Mouse (Mus musculus): ENCODE data around the gene 4933415A04Rik.

4933415A04Rik gene

DNA sequence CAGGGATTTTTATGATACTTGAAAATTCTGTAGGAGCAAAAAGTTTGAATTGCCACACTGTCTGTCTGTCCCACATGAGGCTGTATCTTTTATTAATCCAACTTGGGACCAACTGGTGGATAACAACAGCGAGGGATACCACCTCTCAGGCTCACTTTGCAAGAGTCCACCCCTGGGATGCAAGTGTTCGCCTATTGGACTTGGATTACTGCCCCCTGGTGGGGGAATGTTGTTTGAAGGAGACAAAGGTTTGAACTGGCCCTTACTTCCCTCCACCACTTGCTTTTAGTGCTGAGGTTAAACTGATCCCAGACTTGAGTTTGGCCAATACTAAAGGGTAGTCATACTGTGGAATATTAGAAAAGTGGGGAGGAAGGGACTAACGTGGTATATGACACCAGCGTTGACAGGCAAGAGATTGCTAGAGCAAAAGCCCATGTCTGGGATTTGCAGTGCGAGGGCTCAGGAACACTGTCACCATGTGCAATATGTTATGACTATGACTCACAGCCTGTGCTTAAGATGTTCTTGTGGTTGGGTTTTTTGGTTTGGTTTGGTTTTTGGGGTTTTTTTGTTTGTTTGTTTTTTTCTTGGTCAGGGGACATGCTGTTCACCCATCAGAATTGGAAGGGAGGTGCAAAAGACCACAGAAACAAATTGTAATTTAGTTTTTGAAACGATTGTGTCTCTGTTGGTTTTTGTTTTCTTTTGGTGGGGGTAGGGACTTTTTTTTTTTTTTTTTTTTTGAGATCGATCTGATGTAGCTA, at the start of gene 4933415A04Rik:
Gene 4933415A04Rik, plus strand, starts transcription at position 717 of the 767 bp plus-strand sequence.
- in situ Hi-C loops (cut with MboI, MseI) = no loop called here

DNA sequence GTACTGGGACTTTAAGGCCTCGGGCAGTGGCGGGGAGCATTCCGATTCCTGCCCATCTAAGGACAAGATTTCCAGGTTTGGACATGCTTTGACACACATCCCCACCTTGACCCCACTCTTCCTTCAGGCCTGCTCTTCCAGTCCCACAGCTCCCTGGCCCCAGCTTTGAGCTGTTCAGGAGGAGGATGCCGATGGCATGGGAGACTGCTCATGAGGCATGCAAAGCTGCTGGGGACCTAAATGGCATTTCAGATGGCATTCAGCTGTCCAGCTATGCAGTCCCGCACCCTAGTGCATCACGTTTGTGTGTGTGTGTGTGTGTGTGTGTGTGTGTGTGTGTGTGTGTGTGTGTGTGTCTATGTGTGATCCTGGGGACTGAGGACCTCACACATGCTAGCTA, 49.8 kb upstream of the 4933415A04Rik start:
- in situ Hi-C loops (cut with MboI, MseI) = no loop called here

DNA sequence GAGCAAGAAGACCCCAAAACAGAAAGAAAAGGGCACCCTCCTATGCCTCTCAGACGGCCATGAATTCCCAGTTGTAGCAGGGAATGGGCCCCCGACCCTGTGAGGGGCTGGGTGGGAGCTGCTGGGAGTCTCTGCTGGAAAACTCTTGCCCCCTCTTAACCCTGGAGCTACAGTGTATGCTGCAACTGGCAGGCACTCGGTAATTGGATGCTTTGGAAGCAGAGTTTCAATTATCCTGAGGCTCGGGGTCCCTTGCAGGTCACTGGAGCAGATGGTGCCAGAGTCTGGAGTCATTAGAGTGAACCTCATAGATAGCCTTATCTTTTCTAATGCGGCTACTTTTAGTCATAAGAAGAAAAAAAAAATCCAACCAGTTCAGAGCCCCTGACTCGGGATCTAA, 47.0 kb upstream of the 4933415A04Rik start:
- in situ Hi-C loops (cut with MboI, MseI) = no loop called here

DNA sequence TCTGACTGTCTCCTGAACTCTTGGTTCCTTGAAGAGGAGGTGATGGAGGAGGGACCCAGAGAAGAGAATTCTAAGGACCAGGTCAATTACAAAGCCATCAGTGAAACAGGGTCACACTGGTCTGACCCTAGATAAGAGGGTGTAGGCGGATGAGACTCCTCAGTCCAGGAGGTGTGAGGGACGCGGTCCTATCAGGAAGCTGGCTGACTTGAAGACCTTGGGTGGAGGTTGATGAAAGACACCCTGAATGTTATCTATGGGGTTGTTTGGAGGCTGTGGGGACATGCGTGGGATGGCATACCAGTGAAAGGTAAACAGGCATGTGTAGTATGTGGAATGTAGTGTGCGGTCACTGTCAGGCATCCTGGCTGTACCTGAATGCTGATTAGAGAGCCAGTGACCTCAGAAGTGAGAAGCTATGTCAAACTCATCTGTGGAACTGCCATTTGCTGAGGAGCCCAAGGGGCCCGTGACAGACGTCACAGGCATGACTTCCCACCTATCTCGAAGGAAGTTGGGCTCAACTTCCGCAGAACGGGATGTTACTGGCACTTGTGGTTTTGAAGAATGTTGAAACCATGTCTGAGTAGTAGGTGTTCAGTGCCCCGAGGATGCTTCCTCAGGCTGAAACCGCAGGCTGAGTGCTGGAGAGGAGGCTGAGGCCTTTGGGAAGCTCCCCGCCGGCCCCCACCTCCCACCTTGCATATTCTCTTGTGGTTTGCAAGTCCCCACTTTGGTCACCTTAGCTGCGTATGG, 43.0 kb upstream of the 4933415A04Rik start:
- in situ Hi-C loops (cut with MboI, MseI) = no loop called here

DNA sequence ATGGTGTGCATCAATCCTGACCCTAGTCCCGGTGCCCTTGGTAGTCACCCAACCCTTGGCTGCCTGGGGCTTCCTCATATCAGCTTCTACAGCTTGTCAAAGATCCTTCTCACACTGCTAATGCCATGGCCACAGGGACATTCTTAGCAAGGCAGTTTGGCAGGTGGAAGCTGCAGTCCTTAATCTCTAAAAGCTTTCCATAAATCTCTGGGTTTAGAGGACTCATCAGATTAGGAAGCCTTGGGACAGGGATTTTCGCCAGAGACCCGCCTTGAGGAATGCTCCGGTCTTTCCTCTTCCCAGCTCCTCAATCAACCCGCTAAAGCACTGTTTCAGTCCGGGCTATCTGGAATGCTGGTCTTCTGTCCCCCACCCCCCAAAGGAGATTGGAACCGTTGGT, 42.0 kb upstream of the 4933415A04Rik start:
- in situ Hi-C loops (cut with MboI, MseI) = no loop called here

DNA sequence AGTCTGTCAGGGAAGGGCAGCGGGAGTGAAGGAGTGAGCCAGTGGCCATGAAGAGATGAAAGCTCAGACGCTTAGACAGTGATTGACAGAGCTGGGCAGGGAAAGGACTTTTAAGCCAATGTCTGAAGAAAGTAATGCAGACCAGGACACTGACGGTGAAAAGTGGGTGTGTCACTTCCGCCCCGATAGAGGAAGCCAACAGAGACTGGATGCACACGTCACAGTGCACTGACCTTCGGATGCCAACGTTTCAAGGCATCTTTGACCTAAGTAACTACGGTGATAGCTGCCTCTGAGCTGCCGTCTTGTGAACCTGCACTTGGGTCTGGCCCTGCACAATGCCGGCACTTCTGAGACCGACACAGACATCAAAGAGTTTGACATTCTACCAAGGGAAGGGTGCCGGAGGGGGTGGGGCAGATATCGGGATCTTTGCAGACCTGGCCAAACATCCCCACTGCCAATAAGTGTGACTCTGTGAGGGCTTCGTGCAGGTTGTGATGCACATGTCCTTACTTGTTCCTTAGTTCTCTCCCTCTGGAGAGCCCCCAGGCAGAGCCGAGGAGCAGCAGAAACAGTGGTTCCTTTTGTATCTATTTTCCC, 40.9 kb upstream of the 4933415A04Rik start:
- in situ Hi-C loops (cut with MboI, MseI) = no loop called here

DNA sequence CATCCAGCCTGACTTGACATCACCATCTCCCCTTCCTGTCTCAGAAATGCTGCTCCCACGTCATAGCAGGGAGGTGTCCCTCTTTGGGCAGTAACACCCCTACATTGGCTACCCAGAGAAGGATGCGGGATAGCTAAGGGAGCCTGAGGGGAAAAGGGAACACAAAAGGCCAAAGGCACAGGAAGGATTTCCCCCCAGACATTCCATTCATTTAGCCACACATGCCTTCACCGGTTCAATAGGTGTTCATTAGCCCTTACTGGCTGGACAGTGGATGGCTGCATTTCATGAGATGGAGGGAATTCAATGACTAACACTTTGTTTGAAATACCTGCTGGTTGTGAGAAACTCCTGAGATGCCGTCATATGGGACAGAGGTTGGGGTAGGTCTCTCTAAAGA, 40.2 kb upstream of the 4933415A04Rik start:
- in situ Hi-C loops (cut with MboI, MseI) = no loop called here

DNA sequence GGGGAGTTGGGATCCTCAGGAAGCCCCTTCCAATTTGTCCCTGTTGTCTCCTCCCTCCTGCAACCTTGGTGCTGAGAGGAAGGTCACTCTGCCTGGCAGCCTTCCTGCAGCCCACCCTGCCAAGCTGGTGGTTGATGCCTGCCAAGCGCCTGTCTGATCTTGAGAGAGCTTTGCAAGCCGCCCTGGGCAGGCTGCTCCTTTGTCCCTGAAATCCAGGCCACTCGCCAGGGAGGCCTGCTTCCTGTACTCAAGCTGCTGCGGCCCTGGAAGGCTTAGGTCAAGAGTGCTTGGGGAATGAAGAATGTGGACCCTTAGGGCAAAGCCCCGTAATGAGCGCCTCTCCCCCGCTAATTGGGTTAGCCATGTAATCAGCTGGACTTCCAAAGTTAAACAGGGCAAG, 38.7 kb upstream of the 4933415A04Rik start:
- in situ Hi-C loops (cut with MboI, MseI) = no loop called here

DNA sequence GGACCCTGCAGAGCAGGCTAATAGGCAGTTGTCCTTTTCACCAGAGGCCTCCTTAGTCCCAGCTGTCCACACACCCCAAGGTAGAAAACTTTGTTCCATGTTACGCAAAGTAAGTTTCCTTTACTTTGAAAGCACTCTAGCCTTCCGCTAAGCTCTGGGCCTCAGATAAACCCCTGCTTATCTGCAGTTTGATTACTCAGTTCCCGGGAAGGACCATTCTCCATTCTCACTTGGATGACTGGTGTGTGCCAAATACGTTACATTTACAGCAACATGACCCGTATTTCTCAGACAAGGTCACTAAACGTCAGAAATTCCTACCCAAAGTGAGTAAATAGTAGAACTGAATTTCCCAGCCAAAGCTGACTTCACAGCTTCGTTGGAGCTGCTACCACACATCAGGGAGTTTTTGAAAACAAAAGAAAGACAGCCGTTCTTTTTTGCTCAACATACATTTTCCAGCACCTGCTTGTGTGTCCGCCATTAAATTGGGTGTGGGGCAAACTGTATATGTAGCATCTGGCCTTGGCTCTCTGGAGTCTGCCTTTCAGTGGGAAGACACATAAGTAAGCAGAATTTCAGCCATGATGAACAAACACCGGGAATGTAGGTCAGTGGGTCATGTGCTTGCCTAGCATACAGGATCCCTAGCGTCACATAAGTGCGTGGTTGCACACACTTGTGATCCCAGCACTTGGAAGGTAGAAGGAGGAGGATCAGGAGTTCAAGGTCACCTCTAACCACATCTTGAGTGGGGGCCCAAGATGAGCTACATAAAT, 38.0 kb upstream of the 4933415A04Rik start:
- in situ Hi-C loops (cut with MboI, MseI) = no loop called here

DNA sequence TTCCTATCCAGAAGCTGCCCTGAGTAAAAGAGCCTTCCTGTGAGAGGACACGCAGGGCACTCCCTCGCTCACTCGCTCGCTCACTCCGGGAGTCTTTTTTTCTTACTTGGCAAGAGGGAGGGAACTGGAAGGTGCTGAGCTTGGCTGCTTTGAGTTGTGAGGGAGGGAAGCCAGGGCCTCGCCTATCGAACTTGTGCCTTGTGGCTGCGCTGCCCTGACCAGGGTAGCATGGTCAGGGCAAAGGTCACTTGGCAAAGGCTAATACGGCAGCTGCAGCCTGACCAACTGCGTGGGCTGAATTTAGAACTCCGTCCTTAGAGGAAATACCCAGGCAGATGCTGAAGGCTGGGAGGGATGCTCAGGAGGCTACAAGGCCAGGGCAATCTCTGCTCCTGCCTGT, 37.1 kb upstream of the 4933415A04Rik start:
- in situ Hi-C loops (cut with MboI, MseI) = no loop called here

DNA sequence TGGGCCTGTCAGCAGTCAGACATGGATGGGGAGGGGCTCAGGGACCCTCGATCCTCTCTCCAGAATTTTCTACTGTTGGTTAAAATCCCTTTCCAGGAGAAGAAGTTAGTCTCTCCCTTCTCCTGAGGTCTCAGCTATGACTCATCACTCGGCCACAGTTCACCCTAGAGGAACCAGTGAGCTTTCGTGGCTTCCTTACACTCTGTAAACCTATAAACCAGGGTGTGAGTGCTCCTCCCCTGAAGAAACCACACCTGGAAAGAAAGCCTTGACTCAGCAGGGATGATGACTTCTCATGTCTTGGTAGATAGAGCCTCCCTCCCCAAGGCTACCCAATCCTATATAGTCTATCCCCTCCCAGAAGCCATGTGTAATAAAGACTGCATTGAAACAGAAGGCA, 35.1 kb upstream of the 4933415A04Rik start:
- in situ Hi-C loops (cut with MboI, MseI) = no loop called here

DNA sequence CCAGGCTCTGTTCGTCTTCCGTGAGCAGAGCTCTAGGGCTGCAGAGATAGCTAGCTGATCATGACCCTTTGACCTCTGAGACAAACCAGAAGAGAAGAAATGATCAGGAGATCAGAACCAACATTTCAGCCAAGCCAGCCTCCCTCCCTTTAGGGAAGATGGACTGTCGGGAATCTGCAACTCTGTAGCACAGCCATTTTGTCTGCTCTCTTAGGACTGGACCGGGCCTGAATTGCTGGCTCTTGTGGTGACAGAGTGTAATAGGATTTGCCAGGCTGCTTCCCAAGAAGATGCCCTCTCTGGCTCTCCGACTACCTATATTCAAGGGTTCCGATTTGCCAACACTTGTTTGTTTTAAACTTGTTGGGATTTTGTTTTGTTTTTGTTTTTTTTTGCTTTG, 34.2 kb upstream of the 4933415A04Rik start:
- in situ Hi-C loops (cut with MboI, MseI) = no loop called here

DNA sequence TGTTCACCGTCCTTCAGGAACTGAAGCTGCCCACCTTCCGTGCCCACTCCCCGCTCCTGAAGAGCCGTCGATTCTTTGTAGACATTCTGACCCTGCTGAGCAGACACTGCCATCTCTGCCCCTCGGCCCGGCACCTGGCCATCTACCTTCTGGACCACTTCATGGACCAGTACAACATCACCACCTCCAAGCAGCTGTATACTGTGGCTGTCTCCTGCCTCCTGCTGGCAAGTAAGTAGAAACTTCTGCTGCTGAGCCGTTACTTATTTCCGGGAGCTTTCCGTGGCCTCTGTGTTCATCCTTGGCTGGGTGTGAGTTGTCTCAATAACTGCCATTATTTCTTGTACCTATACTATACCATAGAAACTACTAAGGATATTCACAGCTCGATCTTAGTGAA, 30.3 kb upstream of the 4933415A04Rik start:
- in situ Hi-C loops (cut with MboI, MseI) = no loop called here

DNA sequence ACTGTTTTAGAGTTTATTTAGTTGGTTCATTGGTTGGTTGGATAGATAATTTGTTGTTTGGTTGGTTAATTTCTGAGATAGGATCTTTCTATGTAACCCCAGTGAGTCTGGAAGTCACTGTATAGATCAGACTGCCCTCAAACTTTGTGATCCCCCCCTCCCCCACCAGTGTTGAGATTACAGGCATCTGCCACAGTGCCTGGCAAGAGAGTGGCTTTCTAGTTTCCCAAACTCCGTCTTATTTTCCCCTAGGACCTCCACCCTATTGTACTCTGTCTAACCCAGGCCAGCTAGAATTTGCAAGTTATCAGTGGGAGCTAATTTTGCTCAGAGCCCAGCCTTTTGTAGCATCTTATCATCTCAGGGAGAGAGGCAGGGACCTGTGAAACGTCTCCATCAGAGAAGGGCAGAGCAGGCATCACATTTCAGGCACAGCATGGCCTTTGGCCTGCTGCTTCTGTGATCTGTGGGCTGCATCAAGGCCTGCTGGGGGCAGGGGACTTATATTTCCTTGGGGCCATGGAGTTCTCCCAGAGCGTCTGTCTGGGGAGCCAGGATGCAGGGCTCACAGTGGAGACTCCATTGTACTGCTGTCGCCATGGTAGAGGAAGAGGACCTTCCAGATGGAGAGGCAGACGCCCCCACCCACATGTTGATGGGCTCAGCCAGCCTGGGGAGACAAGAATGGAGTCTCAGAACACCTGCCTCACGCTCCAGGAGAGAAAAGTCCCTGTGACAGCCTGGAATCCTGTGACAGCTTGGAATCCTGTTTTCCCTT, 27.1 kb upstream of the 4933415A04Rik start:
- in situ Hi-C loops (cut with MboI, MseI) = no loop called here

DNA sequence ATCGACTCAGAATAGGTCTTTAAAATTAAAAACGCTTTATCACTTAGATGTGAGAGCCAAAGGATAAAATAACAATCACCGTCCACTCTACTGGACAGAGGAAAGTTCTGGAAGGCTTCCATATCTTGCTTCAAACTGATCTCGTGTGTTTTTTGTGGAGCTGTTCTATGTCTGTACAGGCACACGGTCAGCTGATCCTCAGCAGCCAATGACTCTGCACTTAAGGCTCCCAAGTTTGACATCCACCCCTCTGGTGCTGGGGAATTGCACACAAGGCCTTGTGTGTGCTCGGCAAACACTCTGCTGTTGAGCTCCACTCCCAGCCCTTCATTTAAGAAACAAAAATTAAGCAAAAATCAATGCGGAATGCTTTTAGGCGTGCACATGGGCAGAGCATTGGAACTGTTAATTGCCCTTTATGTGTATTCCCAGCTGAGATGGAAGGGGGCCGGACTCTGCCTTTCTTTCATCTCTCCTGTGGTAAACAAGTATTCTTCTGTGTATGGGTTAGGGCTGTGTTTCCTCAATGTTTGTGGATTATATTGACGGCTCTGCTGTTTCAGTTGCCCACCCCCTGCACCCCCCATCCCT, 23.1 kb upstream of the 4933415A04Rik start:
- in situ Hi-C loops (cut with MboI, MseI) = no loop called here

DNA sequence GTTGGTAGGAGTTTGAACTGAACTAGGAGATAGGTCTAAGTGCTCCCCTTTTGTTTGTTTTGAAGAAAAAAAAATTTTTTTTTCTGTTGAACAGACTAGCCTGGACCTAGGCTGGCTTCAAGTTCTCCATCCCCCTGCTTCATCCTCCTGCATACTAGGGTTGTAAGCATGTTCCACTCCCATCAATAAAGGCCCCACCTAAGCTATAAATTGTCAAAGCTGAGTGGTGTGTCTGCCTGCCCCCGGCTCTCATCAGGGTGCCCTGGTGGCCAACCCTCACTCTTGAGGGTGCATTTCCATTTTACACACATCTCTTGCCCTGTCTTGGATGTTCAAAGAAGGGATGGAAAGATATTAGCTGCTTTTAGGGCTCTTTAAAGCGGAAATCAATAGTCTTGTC, 21.4 kb upstream of the 4933415A04Rik start:
- in situ Hi-C loops (cut with MboI, MseI) = no loop called here

DNA sequence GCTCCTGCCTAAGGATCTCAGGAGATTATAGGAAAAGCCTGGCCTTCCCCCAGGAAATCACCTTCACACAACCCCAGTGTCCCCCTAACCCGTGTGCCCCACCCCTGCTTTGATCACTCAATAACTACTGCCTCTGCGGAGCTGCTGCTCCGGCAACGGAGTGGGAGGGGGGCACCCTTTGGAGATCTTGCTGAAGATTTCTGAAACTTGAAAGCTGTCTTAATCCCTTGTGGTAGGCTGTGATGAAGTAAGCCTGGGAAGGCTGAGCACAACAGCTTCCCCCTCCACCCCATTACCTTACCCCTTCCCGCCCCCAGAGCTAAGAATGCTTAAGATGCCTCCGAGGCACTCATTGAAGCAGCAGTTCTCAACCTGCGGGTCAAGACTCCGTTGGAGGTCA, 21.0 kb upstream of the 4933415A04Rik start:
- in situ Hi-C loops (cut with MboI, MseI) = no loop called here

DNA sequence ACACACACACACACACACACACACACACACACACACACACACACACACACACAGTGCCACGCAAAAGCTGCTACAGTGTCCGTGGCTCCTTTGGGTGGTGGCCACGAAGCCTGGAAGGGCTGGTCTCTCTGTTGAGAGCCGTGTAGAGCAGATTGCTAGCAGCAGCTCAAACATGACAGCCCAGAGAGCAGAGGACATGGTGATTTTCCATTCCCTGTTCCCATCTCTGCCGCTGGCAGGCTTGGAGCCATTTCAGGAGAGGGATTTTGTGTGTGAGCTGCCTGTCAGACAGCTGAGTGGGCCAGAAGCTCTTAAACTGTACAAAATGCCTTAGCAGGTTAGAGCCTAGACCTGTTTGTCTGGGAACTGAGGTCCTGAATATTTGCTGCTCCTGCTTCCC, 20.1 kb upstream of the 4933415A04Rik start:
- in situ Hi-C loops (cut with MboI, MseI) = no loop called here

DNA sequence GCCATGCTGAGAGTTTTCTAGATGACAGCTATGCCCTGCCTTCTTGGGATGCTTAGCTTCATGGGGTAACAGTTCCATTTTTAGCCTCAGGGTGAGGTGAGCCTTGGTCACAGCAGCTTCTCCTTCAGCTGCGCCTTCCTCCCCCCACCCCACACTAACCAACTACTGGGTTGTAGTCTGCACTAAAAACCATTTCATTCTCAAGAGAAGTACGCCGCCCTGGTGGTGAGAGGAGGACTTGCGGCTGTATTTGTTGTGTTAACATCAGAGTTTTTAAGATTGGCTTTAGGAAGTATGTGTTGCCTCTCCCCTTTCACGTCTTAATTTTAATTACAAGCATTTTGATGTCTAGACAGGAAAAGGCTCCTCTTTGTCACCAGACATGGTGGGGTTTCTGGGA, 18.6 kb upstream of the 4933415A04Rik start:
- in situ Hi-C loops (cut with MboI, MseI) = no loop called here

DNA sequence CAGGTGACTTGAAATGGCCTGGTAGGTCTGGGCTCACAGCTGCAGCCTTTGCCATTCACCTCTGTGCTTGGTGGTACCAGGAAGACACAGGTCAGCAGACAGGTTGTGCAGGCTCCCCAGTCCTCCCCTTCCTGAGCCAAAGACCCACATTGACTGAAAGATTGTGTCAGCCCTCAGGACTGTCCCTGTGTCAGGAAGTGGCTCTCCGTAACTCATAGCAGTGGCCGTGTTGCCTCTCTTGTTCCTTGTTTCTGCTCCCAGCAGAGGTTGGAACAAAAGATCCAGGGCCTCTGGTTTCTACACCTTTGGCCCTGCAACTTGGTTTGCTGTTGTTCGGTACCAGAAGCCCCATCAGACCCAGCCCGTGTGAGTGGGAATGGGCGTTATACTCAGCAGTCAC, 17.7 kb upstream of the 4933415A04Rik start:
- in situ Hi-C loops (cut with MboI, MseI) = no loop called here

DNA sequence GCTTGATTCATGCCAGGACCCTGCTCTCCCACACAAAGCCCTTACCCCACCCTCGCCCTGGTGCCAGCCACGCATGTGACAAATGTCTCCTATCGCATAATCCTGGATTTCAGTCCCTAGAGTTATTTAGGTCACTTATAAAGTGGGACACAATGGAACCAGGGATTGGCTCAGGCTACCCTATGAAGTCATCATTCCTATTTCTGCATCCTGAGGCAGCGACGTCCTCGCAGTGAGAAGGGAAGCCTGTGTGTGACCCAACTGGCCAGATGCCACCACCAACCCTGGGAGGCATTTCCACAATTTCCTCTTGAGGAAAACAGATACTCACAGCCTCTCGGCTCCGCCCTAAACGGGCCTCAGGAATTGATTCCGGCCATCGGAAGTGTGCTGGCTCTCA, 17.2 kb upstream of the 4933415A04Rik start:
- in situ Hi-C loops (cut with MboI, MseI) = no loop called here
